Comparison of ENCODE assay signal across 28 mouse cellular contexts in the genomic region with DNA sequence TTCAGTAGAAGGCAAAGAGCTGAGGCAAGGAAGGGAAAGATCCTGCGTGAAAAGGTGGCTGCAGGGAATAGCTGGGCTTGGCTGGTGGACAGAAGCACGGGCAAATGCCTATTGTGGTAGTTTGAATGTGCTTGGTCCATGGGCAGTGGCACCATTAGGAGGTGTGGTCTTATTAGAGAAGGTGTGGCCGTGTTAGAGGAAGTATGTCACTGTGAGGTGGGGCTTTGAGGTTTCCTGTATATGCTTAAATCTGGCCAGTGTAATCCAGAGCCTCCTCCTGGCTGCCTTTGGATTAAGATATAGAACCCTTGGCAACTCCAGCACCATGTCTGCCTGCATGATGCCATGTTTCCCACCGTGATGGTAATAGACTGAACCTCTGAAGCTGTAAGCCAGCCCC. TPM values are rescaled to one million over a fixed set of nuclear protein-coding genes. Genes with fewer than 3 reads are reported as not detected.
DNase-seq lines count a peak whose midpoint lies in the region; ATAC-seq and TF ChIP-seq lines count a peak whose summit lies in the region.
"Had no signal": no experiment of that assay in that cellular context is flagged by ENCODE, and none has a peak within 500 bp of the region (broad histone marks: within the 10 kb centered on the region; RNA-seq: fewer than 3 reads in every experiment).

No protein-coding gene starts in this region.

- TF ChIP-seq CTCF in CH12.LX (conservative IDR thresholded peaks at IDR 0.05 in 1 of 2, IDR thresholded peaks at IDR 0.05 in 1 of 2; ENCODE audit: low read depth in 2 of 2, low read length in 2 of 2), result no peak

- intact Hi-C loops in left cerebral cortex, postnatal 10 days (cut with DNase I), result loop anchor here (5.0 kb wide), 1 partner anchor 246 kb away; no protein-coding TSS in a partner anchor

- 78% methylated on average over 4 of the region's 4 CpGs for WGBS in midbrain, embryonic 13.5 days

- TF ChIP-seq EP300 in CH12.LX (IDR thresholded peaks at IDR 0.05; ENCODE audit: low read length), result no peak

- H3K27me3 ChIP-seq in CH12.LX (replicated peaks), result no peaks in the 10 kb centered on the region
- no peaks in the 10 kb centered on the region for H3K27me3 ChIP-seq in midbrain, embryonic 13.5 days
- H3K27me3 ChIP-seq: megakaryocyte, embryonic 14.5 days; Patski; stomach, embryonic 15.5 days had no signal

- TF ChIP-seq POLR2A in CH12.LX (IDR thresholded peaks at IDR 0.05; ENCODE audit: low read depth, low read length), result no peak

- peak; percentile 77 for ATAC-seq in common myeloid progenitor, adult 5-6 weeks (replicated peaks; ENCODE audit: low read depth, poor library complexity, severe bottlenecking)
- peak; percentile 86 for ATAC-seq in megakaryocyte progenitor cell, adult 5-6 weeks (replicated peaks; ENCODE audit: poor library complexity)
- ATAC-seq in midbrain, embryonic 13.5 days, result no peak
- ATAC-seq: activated CD4-positive, CD25-positive, alpha-beta regulatory T cell, adult 4 months; forebrain, postnatal 0 days; liver, postnatal 0 days; midbrain, embryonic 16.5 days; Patski had no signal

- H3K36me3 ChIP-seq in CH12.LX (replicated peaks in 1 of 2; ENCODE audit: control insufficient read depth in 1 of 2, insufficient read depth in 1 of 2, low read length in 1 of 2), result peaks cover 38 to 67% of the 10 kb centered on the region in 2 experiments
- H3K36me3 ChIP-seq in midbrain, embryonic 13.5 days, result no peaks in the 10 kb centered on the region
- H3K36me3 ChIP-seq: forebrain, embryonic 10.5 days; limb, embryonic 10.5 days; stomach, embryonic 15.5 days had no signal

- no peaks in the 10 kb centered on the region for H3K4me1 ChIP-seq in CH12.LX (ENCODE audit: control insufficient read depth in 1 of 2, insufficient read depth in 2 of 2)
- H3K4me1 ChIP-seq in midbrain, embryonic 13.5 days (replicated peaks), result no peaks in the 10 kb centered on the region

- peak; percentile 7 for DNase-seq in 3T3-L1 (ENCODE audit: low read depth, low spot score)
- DNase-seq in CH12.LX (ENCODE audit: extremely low read depth), result peak; percentile 17
- DNase-seq in cerebellum, adult 11-12 months, result no peak
- no peak for DNase-seq in left cerebral cortex, postnatal 10 days (ENCODE audit: extremely low spot score in 1 of 2, low spot score in 2 of 2)
- DNase-seq: adrenal gland, postnatal 14 days; cerebellum, adult 9-10 months; forebrain, postnatal 0 days; gastrocnemius, postnatal 25 days; heart, adult 2 months; heart, postnatal 36 days; kidney, adult 8-10 months; kidney, postnatal 4 days; layer of hippocampus, adult 9-11 months; liver, postnatal 0 days; lung, postnatal 10 days; thymus, postnatal 25 days had no signal

- no peaks in the 10 kb centered on the region for H3K79me2 ChIP-seq in CH12.LX (replicated peaks; ENCODE audit: control insufficient read depth, extremely low read depth, insufficient read depth, poor library complexity, severe bottlenecking)

- H3K4me2 ChIP-seq in CH12.LX (ENCODE audit: insufficient read depth, low read depth, poor library complexity, severe bottlenecking), result no peak overlapping the region
- no peak overlapping the region for H3K4me2 ChIP-seq in midbrain, embryonic 13.5 days (replicated peaks)
- H3K4me2 ChIP-seq: hindbrain, embryonic 14.5 days; stomach, embryonic 15.5 days had no signal

- no peak overlapping the region for H3K9ac ChIP-seq in CH12.LX (ENCODE audit: insufficient read depth, low read depth)
- H3K9ac ChIP-seq in midbrain, embryonic 13.5 days (replicated peaks), result no peak overlapping the region
- H3K9ac ChIP-seq: forebrain, postnatal 0 days; hindbrain, embryonic 14.5 days; liver, postnatal 0 days; stomach, embryonic 15.5 days had no signal

- in situ Hi-C loops in CH12.LX (cut with MboI; ENCODE audit: low pct_ligation_motif_present, low pct_unique_long_range_greater_than_20kb, low sequenced_read_pairs), result no loop called here

- H3K4me3 ChIP-seq in CH12.LX (replicated peaks in 1 of 3; ENCODE audit: low read depth in 2 of 3, low read length in 2 of 3, poor library complexity in 1 of 3), result no peak overlapping the region
- no peak overlapping the region for H3K4me3 ChIP-seq in midbrain, embryonic 13.5 days (replicated peaks)
- H3K4me3 ChIP-seq: forebrain, embryonic 10.5 days; heart, adult 2 months; left cerebral cortex, adult 2 months; limb, embryonic 10.5 days; megakaryocyte, embryonic 14.5 days; stomach, embryonic 15.5 days had no signal

- no peak for TF ChIP-seq RAD21 in CH12.LX (IDR thresholded peaks at IDR 0.05; ENCODE audit: low read depth, low read length)

- peaks cover 2% of the 10 kb centered on the region for H3K9me3 ChIP-seq in CH12.LX (replicated peaks; ENCODE audit: low read length)
- H3K9me3 ChIP-seq in midbrain, embryonic 13.5 days, result no peaks in the 10 kb centered on the region
- H3K9me3 ChIP-seq: forebrain, embryonic 10.5 days; limb, embryonic 10.5 days; stomach, embryonic 15.5 days had no signal

- dilution Hi-C loops in CH12.LX (cut with MboI; ENCODE audit: extremely low pct_ligation_motif_present, extremely low pct_unique_long_range_greater_than_20kb, low sequenced_read_pairs), result no loop called here

- H3K27ac ChIP-seq in CH12.LX (ENCODE audit: insufficient read depth, low read depth), result no peak overlapping the region
- H3K27ac ChIP-seq in midbrain, embryonic 13.5 days, result no peak overlapping the region
- H3K27ac ChIP-seq: forebrain, embryonic 10.5 days; heart, adult 2 months; hindbrain, embryonic 14.5 days; left cerebral cortex, adult 2 months; limb, embryonic 10.5 days; stomach, embryonic 15.5 days had no signal

TF ChIP-seq in CH12.LX, 34 proteins besides CTCF, POLR2A, EP300 and RAD21:
- TF ChIP-seq CHD2 (IDR thresholded peaks at IDR 0.05; ENCODE audit: low read length) (no peak), ZNF384 (IDR thresholded peaks at IDR 0.05; ENCODE audit: low read depth, low read length) (no peak), E2F4 (IDR thresholded peaks at IDR 0.05; ENCODE audit: insufficient replicate concordance, low read depth, low read length) (no peak), TCF12 (IDR thresholded peaks at IDR 0.05; ENCODE audit: low read depth, low read length) (no peak), CHD1 (IDR thresholded peaks at IDR 0.05; ENCODE audit: low read depth, low read length) (no peak), MXI1 (IDR thresholded peaks at IDR 0.05; ENCODE audit: low read depth, low read length) (no peak), NELFE (IDR thresholded peaks at IDR 0.05; ENCODE audit: low read depth, low read length) (no peak), ZKSCAN1 (IDR thresholded peaks at IDR 0.05; ENCODE audit: borderline replicate concordance, low read depth, low read length) (no peak), MAX (IDR thresholded peaks at IDR 0.05; ENCODE audit: low read length) (no peak), ELF1 (IDR thresholded peaks at IDR 0.05; ENCODE audit: low read depth, low read length) (no peak), ZC3H11A (IDR thresholded peaks at IDR 0.05; ENCODE audit: low read depth, low read length) (no peak), GABPA (IDR thresholded peaks at IDR 0.05; ENCODE audit: insufficient replicate concordance, low read depth, low read length) (no peak), JUN (IDR thresholded peaks at IDR 0.05; ENCODE audit: insufficient read depth, low read depth, low read length) (no peak), USF2 (conservative IDR thresholded peaks at IDR 0.05; ENCODE audit: low read depth, low read length) (no peak), ZMIZ1 (IDR thresholded peaks at IDR 0.05; ENCODE audit: low read depth, low read length) (no peak), PAX5 (IDR thresholded peaks at IDR 0.05; ENCODE audit: low read length) (no peak), POLR2AphosphoS2 (IDR thresholded peaks at IDR 0.05; ENCODE audit: low read depth, low read length) (no peak), NRF1 (IDR thresholded peaks at IDR 0.05; ENCODE audit: low read depth, low read length) (no peak), JUND (conservative IDR thresholded peaks at IDR 0.05; ENCODE audit: low read depth, low read length) (no peak)

RNA-seq across cellular contexts. Expression of a gene that starts 32.3 kb away (rescaled TPM):
- total RNA-seq in CH12.LX (2012; rRNA removed) (19.9 and 22.9 TPM in 2 replicates), CH12.LX (2014; rRNA removed) (19.9 and 23.6 TPM in 2 replicates)
- polyA plus RNA-seq in CH12.LX (2012; ENCODE audit: insufficient read length, low read depth), result 20.6 and 21.6 TPM in 2 replicates
- 60.4 and 61.7 TPM in 2 replicates for total RNA-seq in common myeloid progenitor, adult 5-6 weeks (2017)
- total RNA-seq in megakaryocyte progenitor cell, adult 5-6 weeks (2015), result 21.4 and 24.8 TPM in 2 replicates
- 30.2 and 40.9 TPM in 2 replicates for total RNA-seq in megakaryocyte progenitor cell, adult 5-6 weeks (2017)
- 57.6 and 62.4 TPM in 2 replicates for polyA plus RNA-seq in midbrain, embryonic 13.5 days (2015; fragmentation: Nextera tagmentation; extraction: Ambion mirVana)
- 10 to 100 TPM; 68.3 to 71.0 TPM for total RNA-seq in left cerebral cortex, postnatal 10 days (2021)

Comparison
In these comparisons a context has a peak if more than half of its experiments do, and no peak if none do; other contexts are left out.
1. DNase-seq: peak in 3T3-L1 (single experiment) and CH12.LX (single experiment); none in cerebellum, adult 11-12 months (single experiment) and left cerebral cortex, postnatal 10 days (0 of 2).